Mouse (Mus musculus) megakaryocyte progenitor cell, adult 5-6 weeks (primary cell): ENCODE measurements around the gene Bcap29. TPM values are rescaled to one million over a fixed set of nuclear protein-coding genes. Genes with fewer than 3 reads are reported as not detected.
"Not testable (repeated sequence)": the region's sequence is repeated elsewhere in the genome, so short reads cannot be mapped to it uniquely, and the experiment has no call there.

Source experiments
- ATAC-seq: replicated peaks from 2 replicates; pipeline ENCODE4 v1.8.0; 2016; ENCODE audit warnings: mild to moderate bottlenecking, moderate TSS enrichment, inconsistent platforms; ENCODE audit not compliant: poor library complexity
- total RNA-seq, 2 experiments: library from RNA; stranded (forward) in 1 of 2; stranded (reverse) in 1 of 2; fragments of 157-497, 149-512 nt in 1 of 2; fragments of 200-1000 nt in 1 of 2; gene quantifications; 2 replicates each; pipeline versions ENCODE4 v1.2.3 to v1.2.4; 2015 to 2017

Gene Bcap29
- total RNA-seq (2015) (126 and 137 TPM in 2 replicates), total RNA-seq (2017) (47.5 and 56.2 TPM in 2 replicates)

DNA sequence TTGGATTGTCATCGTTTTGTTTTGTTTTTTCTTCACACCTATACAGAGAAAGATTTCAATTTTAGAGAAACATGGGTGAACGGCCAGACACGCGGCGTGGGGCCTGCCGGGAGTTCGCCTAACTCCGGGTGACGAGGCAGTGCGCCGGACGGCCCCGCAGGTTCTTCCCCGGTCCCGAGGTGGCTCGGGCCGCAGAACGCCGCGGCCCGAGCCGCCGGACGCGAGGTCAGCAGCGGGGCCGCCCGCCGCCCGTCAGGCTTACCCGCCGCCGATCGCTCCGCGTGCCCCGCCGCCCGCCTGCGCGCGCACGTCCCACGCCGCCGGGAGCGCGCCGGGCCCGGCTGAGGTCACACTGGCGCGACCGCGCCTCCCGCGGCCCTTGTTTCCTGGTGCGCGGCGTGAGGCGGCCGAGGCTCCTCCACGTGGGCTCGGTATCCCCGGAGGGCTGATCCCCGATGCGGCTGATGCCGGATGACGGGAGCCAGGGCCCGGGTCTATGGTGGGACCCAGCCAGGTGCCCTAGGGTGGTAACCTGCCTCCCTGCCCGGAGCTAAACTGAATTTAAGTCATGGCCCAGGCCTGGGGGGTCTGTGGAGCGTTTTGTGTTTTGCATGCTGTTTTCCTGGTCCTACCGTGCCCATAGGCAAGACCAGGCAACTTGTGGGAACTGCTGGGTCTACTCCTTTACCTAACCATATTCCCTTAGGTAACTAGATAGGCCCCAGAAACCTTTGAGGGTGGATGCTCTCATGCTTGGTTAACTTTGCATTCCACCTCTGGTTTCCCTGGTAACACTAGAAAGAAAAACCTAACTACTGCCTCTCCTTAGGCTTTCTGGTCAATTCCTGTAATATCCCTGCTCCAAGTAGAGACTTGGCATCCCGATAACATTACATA is at the start of gene Bcap29:
TSS of gene Bcap29 (minus strand) at position 316 of the 897 bp plus-strand sequence.
- ATAC-seq, result peak; percentile 94

DNA sequence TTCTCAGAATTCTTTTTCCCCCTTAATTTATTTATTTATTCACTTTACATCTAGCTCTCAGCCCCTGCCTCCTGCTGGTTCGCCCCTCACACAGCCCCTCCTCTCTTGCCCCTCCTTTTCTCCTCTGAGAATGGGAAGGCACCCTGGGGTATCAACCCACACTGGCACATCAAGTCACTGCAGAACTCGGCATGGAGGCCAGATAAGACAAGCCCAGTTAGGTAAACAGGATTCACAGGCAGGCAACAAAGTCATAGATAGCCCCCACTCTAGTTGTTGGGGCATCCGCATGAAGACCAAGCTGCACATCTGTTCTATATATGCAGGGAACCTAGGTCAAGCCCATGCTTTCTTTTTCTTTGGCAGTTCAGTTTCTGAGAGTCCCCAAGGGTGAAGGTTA is 32.7 kb upstream of the Bcap29 start:
- ATAC-seq, result no peak

DNA sequence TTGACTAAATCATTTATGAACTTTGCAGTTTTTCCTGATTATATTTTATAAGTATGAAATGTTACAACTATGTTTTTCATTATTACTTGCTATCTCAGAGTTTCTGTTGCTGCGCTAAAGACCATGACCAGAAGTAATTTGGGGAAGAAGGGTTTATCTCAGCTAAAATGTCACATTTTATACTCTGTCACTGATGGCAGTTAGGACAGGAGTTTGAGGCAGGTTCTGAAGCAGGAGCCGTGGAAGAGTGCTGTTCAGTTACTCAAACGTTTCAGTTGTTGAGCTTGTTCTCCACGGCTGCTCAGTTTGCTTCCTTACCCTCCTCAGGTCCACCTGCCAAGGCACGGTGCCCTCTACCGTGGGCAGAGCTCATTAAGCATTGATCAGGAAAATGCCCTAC is 31.5 kb upstream of the Bcap29 start:
- ATAC-seq, result no peak

DNA sequence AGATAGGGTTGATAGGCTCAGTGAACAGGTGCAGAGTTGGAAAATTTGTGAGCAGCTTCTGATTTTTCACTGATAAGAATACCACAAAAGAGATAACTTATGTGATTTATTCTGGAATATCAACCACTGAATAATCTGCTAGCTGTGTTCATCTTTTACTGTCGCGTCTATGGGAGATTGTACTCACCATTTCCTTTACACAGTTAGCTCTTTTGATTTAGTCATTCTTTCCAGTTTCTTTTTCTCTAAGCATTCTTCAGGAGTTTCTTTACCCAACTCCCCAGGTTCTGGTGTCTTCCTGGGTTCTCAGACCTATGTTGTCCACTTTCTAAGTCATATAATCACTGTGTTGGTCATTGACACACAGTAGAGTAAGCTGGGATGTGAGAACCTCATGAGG is 22.4 kb upstream of the Bcap29 start:
- ATAC-seq, result no peak

DNA sequence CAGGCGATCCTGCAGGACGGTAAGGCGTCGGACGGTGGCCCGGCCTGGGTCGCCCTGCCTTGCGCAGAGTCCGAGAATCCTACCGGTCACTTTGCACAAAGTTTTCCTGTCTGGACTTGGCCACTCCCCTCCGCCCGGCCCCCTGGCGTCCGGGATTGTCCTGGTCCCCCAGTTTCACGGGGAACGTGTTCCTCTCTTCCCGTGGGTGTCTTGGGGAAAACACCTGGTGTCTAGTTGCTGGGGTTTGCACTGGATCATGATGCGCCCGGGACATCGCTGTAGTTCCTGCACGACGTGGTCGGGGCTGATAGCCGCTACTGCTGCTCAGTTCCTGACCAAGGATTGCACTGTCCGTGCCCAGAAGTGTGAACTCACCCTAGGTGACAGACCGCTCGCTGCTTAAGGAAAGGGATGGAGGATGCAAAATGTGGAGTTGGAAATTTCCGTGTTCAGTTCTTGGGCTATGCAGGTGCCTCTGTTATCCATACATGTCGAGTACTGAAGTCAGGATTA is 20.6 kb upstream of the Bcap29 start:
- ATAC-seq, result peak; percentile 63

DNA sequence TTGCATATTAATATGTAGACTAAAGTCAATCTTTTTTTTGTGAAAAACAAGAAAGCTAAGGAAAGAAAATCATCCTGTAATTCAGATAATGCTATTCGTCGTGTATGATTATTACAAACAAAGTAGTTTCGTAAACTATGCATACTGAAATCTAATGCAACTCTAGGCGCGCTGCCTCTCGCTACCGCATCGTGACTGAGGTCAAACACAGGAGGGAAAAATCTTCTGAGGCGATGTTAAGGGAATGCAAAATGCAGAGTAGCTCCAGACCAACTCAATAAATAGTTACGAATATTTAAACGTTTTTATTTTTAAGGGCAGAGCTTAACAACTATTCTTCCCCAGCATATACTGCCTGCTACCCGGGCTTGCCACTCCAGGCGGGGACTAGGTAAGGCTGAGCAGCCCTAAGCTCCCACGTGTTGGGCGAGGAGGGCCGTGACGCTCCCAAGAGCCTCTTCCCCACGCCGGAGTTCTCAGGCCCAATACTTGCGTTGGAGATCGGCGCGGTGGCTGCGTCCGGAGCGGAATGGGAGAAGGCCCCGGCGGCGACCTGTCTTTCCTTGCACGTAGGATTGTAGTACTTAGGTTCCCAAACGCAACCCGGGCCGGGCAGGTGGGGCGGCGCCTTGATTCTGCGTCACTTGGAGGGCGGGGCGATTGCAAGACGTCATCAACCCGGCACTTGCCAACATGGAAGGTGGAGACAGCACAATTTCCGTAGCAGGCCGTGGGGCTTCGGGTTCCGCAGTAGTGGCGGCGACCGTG is 19.9 kb upstream of the Bcap29 start, which contains the start of the genes Dus4l and Cog5:
TSS of gene Dus4l (minus strand) at position 630 of the 768 bp plus-strand sequence.
TSS of gene Cog5 (plus strand) at position 673 of the 768 bp plus-strand sequence.
- ATAC-seq, result peak; percentile 94

DNA sequence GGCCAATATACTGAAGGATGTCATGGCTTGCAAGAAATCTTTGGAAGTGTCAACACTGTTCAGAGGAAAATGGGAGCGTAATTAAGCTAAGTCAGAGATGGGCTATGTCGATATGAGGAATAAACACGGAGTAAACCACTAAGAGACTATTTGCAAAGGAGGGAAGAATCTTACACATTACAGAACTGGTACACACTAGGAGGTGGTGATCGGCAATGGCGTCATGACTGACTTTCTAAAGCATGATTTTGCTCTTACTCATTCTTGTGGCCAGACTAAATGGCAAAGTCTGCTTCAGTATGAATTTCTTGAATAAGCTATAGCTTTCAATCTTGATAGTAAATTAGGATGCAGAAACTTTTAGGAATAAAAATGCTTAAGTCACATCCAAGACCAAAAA is 19.2 kb upstream of the Bcap29 start:
- no peak for ATAC-seq

DNA sequence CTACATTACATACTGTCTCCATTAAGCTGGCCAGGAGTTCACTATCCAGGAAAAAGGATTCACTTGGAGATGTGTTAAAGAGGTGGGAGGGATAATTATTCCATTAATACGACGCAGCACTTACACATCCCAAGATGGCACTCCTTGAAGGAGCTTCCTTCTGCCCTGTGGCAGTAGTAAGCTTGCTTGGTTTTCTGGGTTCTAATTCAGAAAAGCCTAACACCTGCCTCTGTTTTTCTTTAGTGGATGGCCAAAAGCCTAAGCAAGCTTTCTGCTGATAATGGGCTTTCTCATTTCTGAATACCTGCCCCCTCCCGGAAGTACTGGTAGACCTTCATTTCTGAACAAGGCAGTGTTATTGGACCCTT is 766 bp upstream of the Bcap29 start:
- no peak for ATAC-seq

DNA sequence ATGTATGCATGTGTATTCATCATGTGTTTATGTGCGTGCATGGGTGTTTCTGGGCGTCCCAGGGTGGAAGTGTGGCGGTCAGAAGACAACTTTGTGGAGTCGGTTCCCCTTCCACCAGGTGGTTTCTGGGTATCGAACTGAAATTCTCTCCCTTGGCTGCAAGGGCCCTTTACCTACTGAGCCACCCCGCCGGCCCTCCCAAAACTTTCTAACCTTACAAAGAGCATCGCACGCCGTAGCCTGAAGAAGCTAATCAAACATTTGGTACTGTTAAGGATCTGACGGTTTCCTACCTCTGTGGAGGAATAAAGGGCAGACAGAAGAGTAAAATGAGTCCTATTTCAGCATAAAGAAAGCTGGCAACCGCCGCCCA is 502 bp downstream of the Bcap29 start:
- ATAC-seq, result peak; percentile 62

DNA sequence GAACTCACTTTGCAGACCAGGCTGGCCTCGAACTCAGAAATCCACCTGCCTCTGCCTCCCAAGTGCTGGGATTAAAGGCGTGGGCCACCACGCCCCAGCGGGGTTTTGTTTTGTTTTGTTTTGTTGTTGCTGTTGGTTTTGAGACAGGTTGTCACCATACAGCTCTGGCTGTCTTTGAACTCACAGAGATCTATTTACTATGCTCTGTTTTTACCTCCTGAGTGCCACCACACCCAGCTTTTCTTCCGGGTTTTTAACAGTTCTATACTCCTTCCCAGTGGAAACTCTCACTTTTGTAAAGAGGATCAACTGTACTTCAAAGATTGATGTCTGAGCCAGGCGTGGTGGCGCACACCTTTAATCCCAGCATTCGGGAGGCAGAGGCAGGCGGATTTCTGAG is 6.1 kb downstream of the Bcap29 start:
- ATAC-seq, result not testable (repeated sequence)

DNA sequence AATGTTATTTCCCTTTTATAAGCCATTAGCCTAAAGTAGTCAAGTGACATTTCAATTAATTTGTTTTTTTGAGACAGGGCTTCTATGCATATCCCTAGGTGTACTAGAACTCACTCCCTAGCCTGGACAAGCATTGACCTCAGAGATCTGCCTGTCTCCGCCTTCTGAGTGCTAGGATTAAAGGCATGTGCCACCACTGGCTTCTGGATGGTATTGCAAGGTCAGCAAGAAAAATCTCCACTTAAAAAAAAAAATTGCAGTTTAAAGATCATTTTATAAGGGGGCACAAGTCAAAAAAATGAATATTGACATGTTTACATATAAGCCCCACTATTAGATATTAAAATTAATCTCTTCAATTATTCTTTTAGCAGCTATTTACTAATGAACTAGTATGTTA is 9.4 kb downstream of the Bcap29 start:
- no peak for ATAC-seq

DNA sequence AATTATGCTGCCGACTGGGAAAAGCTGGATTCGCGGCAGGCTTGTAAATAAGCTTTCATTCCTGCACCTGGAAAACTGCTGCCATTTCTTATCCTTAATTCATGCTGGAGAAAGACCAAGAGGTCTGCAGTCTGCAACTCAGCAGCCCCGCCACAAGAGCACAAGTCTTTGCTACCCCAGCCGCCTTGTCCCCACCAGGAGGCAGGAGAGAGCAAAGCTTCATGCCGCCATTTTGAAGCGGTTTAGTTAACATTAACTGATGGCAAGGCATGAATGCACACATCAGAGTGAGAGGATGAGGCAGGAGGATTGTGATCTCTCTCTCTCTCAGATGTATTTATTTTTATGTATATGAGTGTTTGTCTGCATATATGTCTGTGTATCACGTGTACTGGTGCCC is 14.4 kb downstream of the Bcap29 start:
- no peak for ATAC-seq

DNA sequence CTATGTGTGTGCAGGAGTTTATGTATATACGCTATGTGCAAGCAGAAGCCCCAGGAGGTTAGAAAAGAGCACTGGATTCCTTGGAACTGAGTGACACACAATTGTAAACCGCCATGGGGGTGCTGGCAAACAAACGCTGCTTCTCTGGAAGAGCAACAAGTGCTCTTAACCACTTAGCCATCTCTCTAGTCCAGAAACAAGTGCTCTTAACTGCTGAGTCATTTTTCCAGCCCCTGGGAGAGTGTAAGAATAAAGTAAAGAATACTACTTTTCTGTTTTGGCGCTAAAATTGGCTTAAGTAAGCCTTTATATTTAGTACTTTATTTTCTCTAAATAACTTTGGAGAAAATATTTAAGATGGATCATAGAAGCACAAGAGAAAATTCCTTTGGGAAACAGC is 21.1 kb downstream of the Bcap29 start:
- ATAC-seq, result no peak

DNA sequence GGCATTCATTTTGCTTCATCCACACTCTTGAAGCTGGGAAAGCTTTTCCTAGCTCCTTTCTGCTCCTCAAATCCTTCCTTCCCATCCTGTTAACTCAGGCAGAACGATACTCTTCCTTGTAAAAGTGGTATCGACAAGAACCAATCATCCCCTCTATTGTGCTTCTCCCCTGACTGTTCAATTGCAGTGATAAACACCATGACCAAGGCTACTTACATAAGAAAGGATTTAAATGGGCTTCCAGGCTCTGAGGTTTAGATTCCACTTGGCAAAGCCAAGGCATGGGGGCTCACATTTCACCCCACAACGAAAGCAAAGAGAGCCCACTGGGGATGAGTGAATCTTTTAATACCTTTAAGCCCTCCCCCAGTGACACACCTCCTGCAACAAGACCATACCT is 26.3 kb downstream of the Bcap29 start:
- no peak for ATAC-seq

DNA sequence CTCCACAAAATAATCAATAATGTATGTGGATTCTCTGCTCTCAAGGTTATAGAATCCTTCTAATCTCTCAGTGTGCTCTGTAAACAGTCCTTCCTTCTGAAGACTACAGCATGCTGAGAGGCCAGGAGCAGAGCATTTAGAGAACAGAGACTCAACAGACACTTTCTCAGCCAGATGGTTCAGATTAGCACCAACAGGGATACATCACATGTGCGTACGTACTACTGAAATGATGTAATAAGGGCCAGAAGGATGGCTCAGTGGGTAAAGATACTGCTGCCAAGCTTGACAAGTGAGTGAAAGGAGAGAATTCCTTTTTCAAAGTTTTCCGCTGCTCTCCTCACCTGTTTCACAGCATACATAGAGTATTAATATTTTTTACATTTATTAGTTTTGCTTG is 29.6 kb downstream of the Bcap29 start:
- no peak for ATAC-seq

DNA sequence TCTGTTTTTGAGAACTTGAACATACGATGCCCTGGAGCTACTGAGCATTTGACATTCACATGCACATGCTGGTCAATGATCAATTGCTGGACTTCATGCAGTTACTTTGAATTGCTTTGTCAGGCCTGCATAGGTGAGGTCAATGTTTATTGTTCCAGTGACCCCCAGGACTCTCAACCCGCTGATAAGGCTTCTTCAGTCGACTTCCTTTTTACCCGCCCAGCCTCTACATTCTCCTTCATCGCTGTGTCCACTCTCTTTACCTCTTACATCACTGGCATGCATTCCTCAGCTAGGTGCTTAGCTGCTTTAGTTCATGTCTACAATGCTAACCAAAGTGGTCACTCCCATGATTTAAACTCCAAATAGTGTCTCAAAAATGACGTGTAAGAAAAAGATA is 30.9 kb downstream of the Bcap29 start:
- no peak for ATAC-seq

DNA sequence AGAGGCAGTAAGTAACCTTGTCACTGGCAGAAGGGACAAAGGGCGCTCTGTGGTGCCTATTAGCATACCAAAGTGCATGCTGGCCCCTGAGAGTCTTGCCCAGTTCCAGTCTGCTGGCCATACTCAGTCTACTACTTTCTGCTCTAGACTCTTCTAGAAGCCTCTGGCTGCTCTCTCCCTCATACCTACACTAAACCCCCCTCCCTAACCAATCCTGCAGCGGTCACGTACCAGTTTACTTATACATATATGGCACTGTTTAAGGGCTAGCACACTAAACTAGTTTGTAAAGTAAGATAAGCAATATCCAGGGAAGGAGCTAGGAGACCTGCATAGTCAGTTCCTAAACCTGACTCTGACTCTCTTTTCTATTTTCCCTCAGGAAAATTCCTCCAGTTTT is 40.2 kb downstream of the Bcap29 start:
- no peak for ATAC-seq

DNA sequence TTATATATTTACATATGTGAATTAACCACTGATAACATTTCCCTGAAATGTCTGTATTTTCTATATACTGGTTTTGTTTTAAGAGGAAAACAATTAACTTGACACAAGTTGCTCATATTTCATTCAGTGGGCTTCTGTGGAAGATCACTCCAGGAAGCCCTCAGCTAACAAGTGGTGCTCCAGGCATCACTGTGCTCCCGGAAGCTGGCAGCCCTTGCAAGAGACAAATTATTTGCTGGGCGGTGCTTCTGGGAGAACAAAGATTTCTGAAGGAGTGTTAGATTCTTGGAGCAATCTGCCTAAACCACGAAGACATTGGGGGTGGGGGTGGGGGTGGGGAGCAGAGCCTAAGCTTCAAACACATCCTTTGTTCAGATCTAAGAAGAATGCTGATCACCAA is 42.4 kb downstream of the Bcap29 start:
- no peak for ATAC-seq

DNA sequence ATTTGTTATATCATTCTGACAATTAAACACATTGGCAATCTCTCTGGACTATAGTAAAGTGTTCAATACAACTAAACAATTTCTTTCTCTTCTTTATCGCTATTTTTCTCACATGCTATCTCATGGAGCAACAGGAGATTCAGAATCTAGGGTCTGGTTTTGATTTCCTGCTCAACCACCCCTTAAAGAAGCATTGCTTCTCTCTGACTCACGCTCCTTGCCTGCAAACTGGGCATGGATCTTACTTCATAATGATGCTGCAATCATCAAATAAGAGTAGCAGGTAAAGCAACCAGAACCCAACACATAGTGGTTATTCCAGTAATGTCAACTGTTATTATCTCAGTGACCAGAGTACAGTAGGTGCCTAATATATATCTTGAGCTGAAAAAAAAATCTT is 50.7 kb downstream of the Bcap29 start:
- ATAC-seq, result no peak

DNA sequence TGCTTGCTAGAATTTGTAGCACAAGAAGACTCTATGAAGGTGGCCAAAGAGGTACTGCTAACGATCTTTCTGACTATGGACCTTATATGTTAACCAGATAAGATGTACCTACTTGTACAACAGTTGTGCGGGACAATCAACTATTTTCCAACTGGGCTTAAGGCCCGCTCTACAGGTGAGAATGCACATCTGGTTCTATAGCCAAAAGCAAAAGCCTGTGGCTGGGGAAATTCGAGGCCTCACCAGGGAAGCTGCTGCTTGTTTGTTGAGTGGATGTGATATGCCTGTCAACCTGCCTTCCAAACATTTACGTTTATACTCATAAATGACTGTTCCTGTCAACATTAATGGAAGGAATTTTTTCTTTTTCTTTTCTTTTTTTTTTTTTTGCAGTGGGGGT is 52.4 kb downstream of the Bcap29 start:
- ATAC-seq, result no peak

DNA sequence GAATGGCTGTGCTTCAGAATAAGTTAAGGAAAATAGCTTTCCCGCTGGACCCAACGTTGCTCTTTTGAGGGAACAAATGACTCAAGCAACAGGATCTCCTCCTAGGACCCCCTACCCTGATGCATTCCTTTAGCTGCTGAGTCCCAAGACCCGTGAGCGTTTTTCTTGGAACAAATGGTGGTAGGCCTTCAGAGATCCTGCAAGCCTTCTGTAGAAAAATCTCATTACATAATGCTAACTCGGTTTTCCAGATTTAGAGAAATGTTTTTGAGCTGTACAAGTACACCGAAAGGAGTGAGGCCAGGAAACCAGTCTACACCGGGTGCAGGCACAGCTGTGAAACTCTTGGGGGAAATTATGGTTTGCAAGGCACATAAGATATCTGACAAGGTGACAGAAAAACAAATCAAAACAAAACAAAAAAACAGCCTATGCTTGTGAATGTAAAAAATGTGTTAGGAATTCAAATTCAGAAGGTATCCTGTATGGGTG is 53.1 kb downstream of the Bcap29 start:
- no peak for ATAC-seq
